Mouse (Mus musculus) heart, postnatal 0 days (tissue): ENCODE results near the gene Slc11a2.

Experiments used
- CTCF ChIP-seq: IDR thresholded peaks from 2 replicates; pipeline ENCODE4 v1.5.1; 2016; ENCODE audit warnings: antibody characterized with exemption, control low read depth, low read depth
- EP300 ChIP-seq: IDR thresholded peaks from 2 replicates; pipeline ENCODE4 v1.6.1; 2016; ENCODE audit warnings: antibody characterized with exemption, low read depth

- no peak for TF ChIP-seq CTCF
- no peak for TF ChIP-seq EP300
Observed at GRCm38 (mm10) chr15:100436112-100436511, 11.2 kb upstream of the Slc11a2 start.
